Mouse (Mus musculus): ENCODE results near the gene Aplf.
"Not testable (repeated sequence)": the region's sequence is repeated elsewhere in the genome, so short reads cannot be mapped to it uniquely, and the experiment has no call there.

Gene Aplf

DNA sequence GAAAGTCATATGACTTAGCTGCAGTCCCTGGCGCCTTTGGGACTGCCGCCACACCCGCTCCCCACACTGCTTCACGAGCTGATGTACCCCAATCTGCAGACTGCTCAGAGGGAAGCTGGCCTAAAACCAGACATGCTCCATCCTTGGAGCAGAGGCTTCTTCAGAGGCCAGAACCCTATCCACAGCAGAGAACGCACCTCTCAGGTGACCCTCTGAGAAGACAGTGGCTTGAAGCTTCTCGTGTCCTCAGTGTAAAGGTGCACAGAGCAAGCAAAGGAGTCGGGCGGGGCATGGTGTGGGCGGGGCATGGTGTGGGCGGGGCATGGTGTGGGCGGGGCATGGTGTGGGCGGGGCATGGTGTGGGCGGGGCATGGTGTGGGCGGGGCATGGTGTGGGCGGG is 43.1 kb downstream of the Aplf start:
- DNase-seq (ENCODE audit: low spot score in 2 of 2), result not testable (repeated sequence)

DNA sequence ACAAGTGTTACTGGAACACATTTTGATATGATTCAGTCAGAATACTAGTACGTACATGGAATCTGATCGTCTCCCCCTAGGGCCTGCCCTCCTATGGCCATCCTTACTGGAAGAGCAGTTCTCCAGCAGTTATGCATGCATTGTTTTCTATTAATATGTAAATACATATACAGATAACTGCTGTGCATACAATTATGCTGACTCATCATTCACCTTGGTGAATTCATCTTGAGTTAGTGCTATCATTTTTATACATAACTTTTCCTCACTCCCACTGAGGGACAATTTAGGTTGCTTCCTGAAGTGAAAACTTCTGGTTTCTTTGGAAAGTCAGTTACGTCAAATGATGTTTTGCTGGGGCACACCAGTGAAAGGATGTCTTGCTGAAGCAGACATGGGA is 48.8 kb downstream of the Aplf start:
- DNase-seq (ENCODE audit: low spot score in 2 of 2), result no peak

DNA sequence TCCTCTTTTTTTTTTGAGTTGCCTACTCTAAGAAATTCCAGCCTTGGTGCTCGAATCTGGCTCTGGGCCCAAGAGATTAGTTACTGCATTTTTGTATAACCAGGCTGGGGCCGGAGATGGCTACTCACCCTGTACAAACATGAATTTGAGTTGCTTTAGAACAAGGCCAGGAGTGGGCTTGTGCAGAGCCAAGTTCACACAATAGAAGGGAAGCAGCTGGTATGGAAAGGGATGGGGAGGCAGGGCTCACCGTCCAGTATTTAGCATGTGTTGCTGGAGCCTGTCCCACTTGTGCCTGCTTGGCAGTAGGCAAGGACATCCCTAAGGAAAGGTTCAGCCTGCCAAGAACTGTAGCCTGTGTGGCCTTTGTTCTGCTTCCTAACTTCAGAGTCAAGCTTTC is 50.7 kb downstream of the Aplf start:
- DNase-seq (ENCODE audit: low spot score in 2 of 2), result peak in 1 of 2 experiments; percentile 46

DNA sequence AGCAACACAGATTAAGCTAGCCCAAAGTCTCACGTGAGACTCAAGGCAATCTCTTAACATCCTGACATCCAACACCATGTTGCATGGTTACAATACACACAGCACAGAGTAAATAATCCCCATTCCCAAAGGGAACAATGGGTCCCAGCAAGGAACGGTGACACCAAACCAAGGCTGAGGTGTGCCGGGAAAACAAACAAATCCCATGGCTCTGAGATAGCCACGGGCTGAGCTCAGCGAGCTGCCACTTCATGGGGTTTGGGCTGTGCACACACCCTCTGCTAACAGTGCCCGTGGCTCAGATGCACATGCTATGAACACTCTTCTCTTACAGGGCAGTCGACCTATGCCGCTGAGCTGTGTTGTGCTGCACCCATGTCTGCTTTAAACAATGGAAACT is 54.0 kb downstream of the Aplf start:
- DNase-seq (ENCODE audit: low spot score in 2 of 2), result no peak

DNA sequence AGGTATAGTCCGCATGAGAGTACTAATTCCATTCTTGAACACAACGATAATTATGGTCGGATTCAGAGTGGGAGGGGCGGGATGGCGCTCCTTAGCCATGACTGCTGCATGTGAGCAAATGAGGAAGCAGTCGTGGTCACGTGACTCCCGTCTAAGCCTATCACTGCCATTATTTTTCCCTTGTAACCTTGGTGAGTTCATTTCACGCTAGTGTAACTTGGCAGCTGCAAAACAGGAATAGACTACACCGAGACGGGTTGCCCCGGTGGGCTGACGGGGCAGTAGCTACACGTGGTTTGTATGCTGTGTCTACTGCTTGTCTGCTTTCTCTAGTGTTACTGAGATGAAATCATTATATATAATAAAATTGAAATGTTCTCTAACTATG is 56.3 kb downstream of the Aplf start:
- no peak for DNase-seq (ENCODE audit: low spot score in 2 of 2)

DNA sequence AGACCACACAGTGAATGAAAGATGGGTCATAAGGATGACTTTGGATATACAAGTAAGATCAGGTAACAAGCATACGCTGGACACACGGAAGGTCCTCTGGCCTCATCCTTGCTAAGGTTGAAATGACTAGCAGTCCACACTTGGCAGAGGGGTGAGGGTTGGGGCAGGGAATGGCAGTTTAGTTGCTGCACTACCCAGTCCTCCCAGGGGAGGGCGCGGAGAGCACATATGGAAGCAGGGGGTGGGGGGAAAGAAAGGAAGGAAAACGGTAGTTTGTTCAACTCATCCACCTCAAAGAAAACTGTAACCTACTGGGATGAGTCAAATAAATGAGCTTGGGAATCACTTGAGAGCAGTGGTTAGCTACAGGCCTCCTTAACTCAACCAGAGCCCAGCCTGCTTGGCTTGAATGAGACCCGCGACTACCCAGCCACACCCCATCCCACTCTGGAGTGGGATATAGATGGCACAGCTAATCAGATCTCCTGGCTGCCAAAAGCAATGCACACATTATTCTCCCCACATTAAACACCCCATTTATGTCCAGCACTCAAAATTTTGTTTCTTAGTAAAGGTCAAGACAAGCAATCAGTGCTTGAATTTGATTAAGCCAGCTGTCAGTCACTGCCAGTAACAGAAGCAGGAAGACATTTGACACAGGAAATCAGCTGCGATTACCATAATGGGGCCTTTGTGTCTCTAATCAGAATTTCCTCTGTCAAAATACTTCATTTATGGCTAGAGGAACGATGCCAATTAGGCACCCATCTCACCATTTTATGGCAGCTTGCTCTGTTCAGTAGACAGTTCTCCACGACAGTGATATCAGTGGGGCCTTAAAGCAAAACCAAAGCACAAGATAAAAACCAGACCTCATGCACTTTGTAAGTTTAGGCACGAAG is 56.9 kb downstream of the Aplf start:
- DNase-seq (ENCODE audit: low spot score in 2 of 2), result peak in 1 of 2 experiments; percentile 38

DNA sequence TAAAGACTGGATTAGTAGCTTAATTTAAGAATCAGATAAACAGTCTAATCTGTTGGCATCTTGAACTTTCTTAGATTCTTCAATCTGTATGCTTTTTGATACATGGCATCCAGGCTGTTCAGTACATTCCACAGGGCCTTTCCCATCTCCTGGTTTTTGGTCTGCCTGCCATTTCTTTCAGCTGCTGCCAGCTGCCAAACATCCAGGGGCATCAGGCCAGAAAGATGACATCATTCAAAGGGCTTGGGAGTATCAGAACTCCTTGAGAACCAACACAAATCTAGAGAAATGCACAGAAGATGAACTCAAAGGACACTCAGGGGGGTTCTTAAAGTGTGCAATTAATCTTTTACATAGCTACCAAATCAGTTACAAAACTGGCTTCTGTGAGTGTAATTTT is 72.2 kb downstream of the Aplf start:
- DNase-seq (ENCODE audit: low spot score in 2 of 2), result peak in 1 of 2 experiments; percentile 56

DNA sequence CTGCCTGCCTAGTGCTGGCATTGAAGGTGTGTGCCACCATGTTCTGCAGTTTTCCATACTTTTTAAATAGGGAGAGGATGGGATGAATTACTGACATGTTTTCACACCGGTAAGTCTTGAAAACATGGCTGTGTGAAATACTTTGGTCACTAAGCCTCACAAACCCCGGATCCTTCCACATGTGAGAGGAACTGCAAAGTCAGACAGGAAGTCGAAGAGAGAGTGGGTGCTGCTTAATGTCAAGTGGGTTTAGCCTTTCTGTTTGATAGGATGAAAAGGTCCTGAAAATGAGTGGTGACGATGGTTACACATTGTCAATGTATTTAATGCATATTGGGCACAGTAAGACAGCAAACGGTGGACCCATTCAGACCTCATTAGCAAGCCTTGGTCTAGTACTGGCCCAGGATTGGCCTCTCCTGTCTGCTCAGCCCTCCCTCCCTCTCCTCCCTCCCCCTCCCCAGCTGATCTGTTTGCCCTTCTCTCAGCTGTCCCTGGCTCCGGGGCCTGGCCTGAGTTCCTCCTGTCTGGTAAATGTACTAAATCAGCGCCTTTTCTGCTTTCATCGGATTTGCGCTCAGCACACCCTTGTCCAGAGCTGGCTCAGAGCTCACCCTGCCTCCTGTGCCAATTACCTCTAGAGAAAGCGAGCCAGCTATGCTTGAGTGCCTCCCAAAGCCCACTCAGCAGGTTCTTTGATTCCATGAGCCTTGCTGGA is 74.7 kb downstream of the Aplf start:
- DNase-seq (ENCODE audit: low spot score in 2 of 2), result no peak

DNA sequence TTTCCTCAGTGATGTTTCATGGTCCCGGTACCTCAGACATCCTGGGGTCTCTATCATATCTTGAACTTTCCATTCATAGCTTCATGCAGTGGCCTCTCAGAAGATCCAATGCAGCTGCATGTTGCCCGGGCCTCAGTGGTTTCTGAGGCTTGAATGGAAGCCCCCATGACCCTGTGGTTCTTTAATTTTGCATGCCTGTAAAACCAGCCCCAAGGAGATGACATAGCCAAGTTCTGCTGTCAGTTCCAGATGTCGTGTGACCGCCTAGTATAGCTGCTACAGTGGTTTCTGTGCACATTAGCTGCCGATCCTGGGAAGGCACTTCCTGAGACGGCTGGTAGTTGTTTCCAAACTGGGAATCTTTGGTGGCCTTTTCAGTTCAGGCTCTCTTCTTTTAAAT is 77.8 kb downstream of the Aplf start:
- DNase-seq (ENCODE audit: low spot score in 2 of 2), result no peak

DNA sequence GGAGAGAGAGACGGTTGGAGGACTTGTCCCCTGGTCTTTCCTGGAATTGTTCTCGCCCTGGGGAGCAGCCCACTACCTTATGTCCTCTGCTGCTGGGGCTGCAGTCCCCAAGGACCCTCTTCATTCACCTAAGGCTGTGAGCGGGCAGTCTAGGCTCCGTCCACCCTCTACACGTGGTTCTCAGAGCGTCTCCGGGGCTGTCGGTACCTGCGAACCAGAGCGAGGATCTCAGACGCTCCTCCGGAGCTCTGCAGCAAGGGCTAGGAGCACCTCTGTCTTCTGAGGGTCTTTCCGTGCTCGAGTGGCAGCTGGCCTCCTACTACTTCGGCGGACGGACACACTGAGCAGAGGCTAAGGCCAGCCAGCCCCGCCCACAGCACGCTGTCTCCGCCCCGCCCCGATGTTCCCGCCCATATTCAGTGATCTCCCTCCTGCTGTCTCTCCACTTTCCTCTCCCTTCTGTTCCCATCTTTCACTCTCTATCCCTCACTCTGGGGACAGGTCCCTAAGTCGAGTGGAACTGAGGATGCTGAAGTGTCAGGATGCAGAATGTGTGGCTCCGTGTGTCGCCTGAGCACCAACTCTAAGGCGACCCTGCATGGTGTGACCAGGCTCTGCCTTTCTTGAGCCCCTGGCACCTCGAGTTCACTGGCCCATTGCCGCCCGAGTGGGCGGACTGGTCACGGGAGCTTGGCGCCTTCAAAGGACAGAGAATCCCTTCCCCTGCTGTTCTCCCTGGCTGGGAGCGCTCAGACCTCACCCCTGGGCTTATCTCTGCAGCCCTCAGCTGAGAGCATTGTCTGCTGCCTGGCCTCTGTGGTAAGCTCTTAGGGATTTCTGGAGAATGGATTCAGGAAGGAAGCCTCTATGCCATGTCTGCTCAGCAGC is 81.4 kb downstream of the Aplf start, which contains the start of gene Prokr1:
TSS of gene Prokr1 (minus strand) at position 350 of the 888 bp plus-strand sequence.
- DNase-seq (ENCODE audit: low spot score in 2 of 2), result peak in 1 of 2 experiments; percentile 50

DNA sequence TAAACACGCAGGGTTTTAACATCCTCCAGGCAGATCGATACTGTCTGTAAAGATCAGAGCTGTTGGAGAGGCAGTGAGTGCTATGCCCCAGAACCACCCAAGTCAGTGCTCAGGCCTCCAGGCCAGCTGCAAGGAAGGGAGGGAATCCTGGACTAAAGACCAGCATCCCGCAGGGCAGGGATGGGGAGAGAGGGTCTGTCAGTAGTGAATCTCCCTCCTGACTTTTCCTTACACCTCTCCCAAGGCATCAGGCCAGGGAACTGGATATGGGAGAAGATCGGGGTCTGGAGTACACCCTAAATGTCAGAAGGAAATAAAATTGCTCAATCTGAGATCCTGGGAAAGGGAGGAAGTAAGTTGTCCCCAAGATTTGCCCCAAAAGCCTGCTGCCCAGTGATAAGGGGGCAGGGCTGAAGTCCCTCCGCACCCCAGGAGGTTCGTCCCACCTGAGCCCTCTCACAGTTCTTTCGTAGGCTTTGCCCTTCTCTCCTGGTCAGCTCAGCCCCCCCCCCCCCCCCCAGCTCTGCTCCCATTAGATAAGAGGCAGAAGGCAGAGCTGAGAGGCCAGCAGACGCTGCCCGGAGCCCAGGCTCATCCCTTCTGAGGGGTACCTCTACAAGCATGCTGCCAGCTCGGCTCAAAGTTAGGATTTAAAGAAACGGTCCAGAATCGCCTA is 82.1 kb downstream of the Aplf start:
- no peak for DNase-seq (ENCODE audit: low spot score in 2 of 2)

DNA sequence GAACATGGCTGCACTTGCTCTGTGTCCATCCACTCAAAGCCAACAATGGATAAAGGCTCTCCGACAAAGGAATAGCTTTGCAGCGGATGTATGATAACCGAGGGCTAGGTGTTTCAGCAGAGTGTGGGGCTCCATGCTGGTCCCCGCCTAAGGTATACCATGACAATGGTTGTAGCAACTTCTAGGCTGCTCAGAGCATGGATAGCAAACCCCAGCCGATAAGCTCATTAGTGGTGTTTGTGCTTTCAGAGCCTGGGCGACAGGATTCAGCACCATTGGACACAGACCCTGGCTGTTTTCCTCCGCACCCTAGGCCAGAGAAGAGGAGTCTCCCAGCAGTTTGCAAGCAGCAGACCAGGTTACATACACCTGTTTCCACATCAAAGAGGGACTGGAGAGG is 88.0 kb downstream of the Aplf start:
- DNase-seq (ENCODE audit: low spot score in 2 of 2), result no peak

DNA sequence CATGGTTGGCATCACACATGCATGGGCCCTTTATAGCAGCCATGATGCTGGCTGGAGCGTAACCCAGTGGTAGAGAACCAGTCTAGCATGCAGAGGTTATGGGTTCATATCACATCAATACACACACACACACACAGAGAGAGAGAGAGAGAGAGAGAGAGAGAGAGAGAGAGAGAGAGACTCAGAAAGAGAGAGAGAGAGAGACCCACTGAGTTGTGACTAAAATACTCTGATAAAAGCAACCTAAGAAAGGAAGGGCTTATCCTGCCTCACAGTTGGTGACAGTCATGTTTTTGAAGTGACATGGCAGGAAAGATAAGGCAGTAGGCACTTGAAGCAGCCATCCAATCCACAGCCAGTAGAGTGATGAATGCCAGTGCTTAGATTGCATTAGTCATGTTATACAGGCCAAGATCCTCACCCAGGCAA is 88.8 kb downstream of the Aplf start:
- no peak for DNase-seq (ENCODE audit: low spot score in 2 of 2)

DNA sequence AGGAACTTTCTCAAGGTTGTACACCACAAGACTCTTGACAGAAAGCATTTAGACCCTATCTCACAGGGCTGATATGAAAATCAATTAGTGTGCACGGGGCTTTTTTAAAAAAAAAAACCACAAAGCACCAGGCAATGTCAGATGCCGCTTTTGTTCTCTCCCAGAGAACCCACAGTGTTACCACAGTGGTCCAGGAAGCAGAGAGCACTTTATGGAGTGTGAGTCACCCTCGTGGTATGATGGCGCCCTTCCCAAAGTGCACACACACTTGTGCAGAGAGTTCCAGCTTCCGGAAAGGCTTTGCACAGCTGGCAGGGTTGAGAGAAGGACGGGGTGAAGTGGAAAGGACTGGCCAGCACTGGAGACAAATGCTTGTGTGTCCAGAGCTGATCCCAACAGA is 89.5 kb downstream of the Aplf start:
- peak; percentile 49 to 56 for DNase-seq (ENCODE audit: low spot score in 2 of 2)

DNA sequence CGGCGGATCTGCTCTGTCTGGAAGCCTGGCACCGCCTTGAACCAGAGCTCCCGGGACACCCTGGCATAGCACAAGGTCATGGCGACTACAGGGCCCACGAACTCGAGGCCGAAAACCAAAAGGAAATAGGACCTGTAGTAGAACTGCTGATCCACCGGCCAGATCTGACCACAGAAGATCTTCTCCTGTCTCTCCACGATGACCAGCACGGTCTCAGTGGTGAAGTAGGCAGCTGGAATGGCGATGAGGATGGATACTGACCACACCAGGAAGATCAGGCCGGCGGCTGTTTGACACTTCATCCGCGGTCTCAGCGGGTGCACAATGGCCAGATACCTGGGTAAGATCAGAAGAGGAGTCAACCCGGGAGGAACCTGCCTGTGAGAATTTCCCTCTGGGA is 90.4 kb downstream of the Aplf start:
- DNase-seq (ENCODE audit: low spot score in 2 of 2), result no peak

DNA sequence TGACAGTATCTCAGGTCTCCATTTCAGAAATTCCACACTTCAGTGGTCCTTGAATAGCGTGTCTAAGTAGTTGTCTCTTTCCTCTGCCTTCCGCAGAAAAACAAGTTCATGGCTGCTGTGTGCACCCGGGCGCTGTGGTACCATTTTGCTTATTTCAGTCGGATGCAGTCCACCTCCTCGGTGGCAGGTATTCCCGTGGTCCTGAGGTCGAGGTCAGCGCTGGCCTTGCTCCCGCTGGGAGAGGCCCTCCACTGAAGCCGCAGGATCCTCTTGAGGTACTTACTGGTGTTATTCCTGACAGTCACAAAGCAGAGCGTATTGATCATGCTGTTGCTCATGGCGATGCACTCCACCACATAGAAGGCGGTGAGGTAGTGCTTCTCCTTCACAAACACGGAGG is 90.9 kb downstream of the Aplf start:
- DNase-seq (ENCODE audit: low spot score in 2 of 2), result no peak
